Mouse (Mus musculus): ENCODE data around the gene Flcn.

DNA sequence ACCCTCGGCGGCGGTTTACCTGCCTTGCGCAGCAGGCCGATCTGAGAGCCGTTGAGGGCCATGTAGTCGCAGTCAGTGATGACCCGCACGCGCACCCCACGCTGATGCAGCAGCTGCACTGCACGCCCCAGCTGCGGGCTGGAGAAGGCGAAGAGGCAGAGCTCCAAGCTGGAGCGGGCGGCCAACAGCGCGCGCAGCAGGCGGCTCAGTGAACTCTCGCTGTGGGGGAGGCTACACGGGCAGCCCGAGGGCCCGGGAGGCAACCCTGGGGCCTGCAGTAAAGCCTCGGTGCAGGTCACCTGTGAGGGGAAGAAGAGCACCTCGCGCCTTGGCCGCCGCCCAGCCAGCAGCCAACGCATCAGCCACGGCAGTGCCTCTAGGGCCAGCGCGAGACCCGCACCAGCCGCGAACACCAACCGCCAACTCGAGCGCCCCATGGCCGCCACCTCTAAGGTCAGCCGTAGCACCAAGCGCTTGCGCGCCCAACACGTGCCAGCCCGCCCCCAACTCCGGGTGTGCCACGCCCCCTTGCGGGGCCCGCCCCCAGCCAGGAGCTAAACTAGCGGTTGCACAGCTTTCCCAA, 22.5 kb downstream of the Flcn start, which contains the start of gene Pld6:
- TF ChIP-seq CTCF (IDR thresholded peaks at IDR 0.05; ENCODE audit: insufficient read depth, low read depth, low read length) (no peak), POLR2A (IDR thresholded peaks at IDR 0.05; ENCODE audit: insufficient read depth, low read depth, low read length) (no peak)
